Mouse (Mus musculus) hindbrain, postnatal 0 days (tissue): ENCODE measurements around the gene Cdkn2c. TPM values are rescaled to one million over a fixed set of nuclear protein-coding genes. Genes with fewer than 3 reads are reported as not detected.

ENCODE experiments used
- ATAC-seq: fragments of 200-750 bp; cut with Nextera tagmentation; 2 replicates; pipeline ENCODE4 v1.8.0; 2017; ENCODE audit warnings: mild to moderate bottlenecking, moderate TSS enrichment, moderate library complexity
- DNase-seq: peaks from one replicate; pipeline ENCODE4 v3.0.0-alpha.2; 2015; ENCODE audit warnings: low spot score
- H3K27ac ChIP-seq: fragments of 300-500 bp; sonication (generic); 2 replicates; pipeline ENCODE4 v1.5.1; 2014; ENCODE audit warnings: mild to moderate bottlenecking
- H3K27me3 ChIP-seq: fragments of 300-500 bp; sonication (generic); 2 replicates; pipeline ENCODE4 v1.6.1; 2014; ENCODE audit warnings: low read length, mixed read lengths; ENCODE audit not compliant: insufficient read depth
- H3K36me3 ChIP-seq: fragments of 300-500 bp; sonication (generic); 2 replicates; pipeline ENCODE4 v1.6.1; 2014; ENCODE audit warnings: low read length, mixed read lengths; ENCODE audit not compliant: insufficient read depth
- H3K4me1 ChIP-seq: fragments of 300-500 bp; sonication (generic); 2 replicates; pipeline ENCODE4 v1.6.1; 2014; ENCODE audit warnings: antibody characterized with exemption, low read length, mixed read lengths; ENCODE audit not compliant: insufficient read depth
- H3K4me2 ChIP-seq: fragments of 300-500 bp; sonication (generic); 2 replicates; pipeline ENCODE4 v1.6.1; 2014; ENCODE audit warnings: low read depth, mild to moderate bottlenecking, low read length, moderate library complexity, mixed read lengths
- H3K4me3 ChIP-seq: fragments of 300-500 bp; sonication (generic); 2 replicates; pipeline ENCODE4 v1.5.1; 2014; ENCODE audit warnings: low read length
- H3K9ac ChIP-seq: fragments of 300-500 bp; sonication (generic); replicated peaks from 2 replicates; pipeline ENCODE4 v1.6.1; 2014; ENCODE audit warnings: mild to moderate bottlenecking, low read length, moderate library complexity, mixed read lengths
- H3K9me3 ChIP-seq: fragments of 300-500 bp; sonication (generic); 2 replicates; pipeline ENCODE4 v1.6.1; 2016; ENCODE audit warnings: low read length, mixed read lengths
- CTCF ChIP-seq: IDR thresholded peaks from 2 replicates; pipeline ENCODE4 v1.5.1; 2016; ENCODE audit warnings: antibody characterized with exemption, control low read depth, low read depth
- WGBS: fragments of 180-500 bp; shearing (Covaris S2); extraction: QIAGEN DNeasy Blood & Tissue Kit; methylation state at CpG from one replicate; pipeline ENCODE4 v1.1.7; 2014; 5-methylcytosine and 5-hydroxymethylcytosine counted together
- polyA plus RNA-seq: library from polyadenylated mRNA; unstranded; fragments of >200 nt; fragmentation: Nextera tagmentation; extraction: Ambion mirVana; gene quantifications from 2 replicates; pipeline ENCODE4 v1.2.1, GENCODE M21; 2015
- total RNA-seq: library from RNA; depleted of rRNA; stranded (reverse); fragments of >200 nt; gene quantifications from 2 replicates; pipeline ENCODE4 v1.2.3, GENCODE M21; 2014

The Cdkn2c gene
- total and polyA plus RNA-seq, 2 experiments from 2014 or later: 6.3 to 9.6 TPM

- Histone ChIP-seq H3K4me2 (peak within 1 kb of the TSS; percentile 67), H3K9me3 (no peaks in the 10 kb centered on the region), H3K9ac (peak within 1 kb of the TSS; percentile 85), H3K4me1 (no peaks in the 10 kb centered on the region), H3K27ac (peak within 1 kb of the TSS; percentile 96), H3K4me3 (peak within 1 kb of the TSS; percentile 93), H3K27me3 (no peaks in the 10 kb centered on the region), H3K36me3 (no peaks in the 10 kb centered on the region)
- TF ChIP-seq CTCF: peak; percentile 19
- DNase-seq (peak; percentile 99), ATAC-seq (peak; percentile 98)
- WGBS: under 1% methylated on average over 85 of the region's 107 CpGs
Observed at GRCm38 (mm10) chr4:109676218-109677215, 9.5 kb upstream of the Cdkn2c start, which contains the start of gene Faf1. TSS of gene Faf1 (plus strand) at chr4:109676588.

- Histone ChIP-seq H3K9me3 (no peaks in the 10 kb centered on the region), H3K27me3 (no peaks in the 10 kb centered on the region), H3K4me2 (no peak overlapping the region), H3K36me3 (no peaks in the 10 kb centered on the region), H3K4me1 (no peaks in the 10 kb centered on the region), H3K9ac (no peak overlapping the region), H3K27ac (no peak overlapping the region), H3K4me3 (no peak overlapping the region)
- no peak for DNase-seq
- 87% methylated on average over 2 of the region's 2 CpGs for WGBS
- no peak for TF ChIP-seq CTCF
- no peak for ATAC-seq
Observed at GRCm38 (mm10) chr4:109674097-109674496, 7.1 kb upstream of the Cdkn2c start.

GRCm38 (mm10) chr4:109671941-109672340, 5.0 kb upstream of the Cdkn2c start:
- Histone ChIP-seq H3K36me3 (no peaks in the 10 kb centered on the region), H3K27me3 (no peaks in the 10 kb centered on the region), H3K27ac (no peak overlapping the region), H3K4me2 (no peak overlapping the region), H3K4me1 (no peaks in the 10 kb centered on the region), H3K9ac (no peak overlapping the region), H3K9me3 (no peaks in the 10 kb centered on the region), H3K4me3 (no peak overlapping the region)
- 85% methylated on average over 1 of the region's 1 CpGs for WGBS
- DNase-seq (no peak), ATAC-seq (no peak)
- no peak for TF ChIP-seq CTCF

DNA sequence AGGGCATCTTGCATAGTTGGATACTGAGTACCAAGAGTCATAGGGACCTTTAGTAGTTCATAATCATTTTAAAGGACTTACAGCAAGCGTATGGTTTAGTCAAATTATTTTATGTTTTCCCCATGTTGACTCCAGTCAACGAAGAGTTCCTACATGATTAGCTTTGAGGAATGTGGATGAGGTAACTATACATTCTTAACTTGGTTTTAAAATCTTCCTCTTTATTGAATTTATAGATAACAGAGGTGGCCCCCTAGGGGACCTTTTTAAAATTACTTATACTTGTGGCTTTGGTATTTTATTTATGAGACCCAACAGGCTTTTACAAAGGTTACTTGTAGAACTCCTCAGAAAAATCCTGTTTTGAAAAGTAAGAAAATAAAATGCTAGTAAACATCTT, 3.2 kb upstream of the Cdkn2c start:
- no peaks in the 10 kb centered on the region for H3K9me3 ChIP-seq
- no peaks in the 10 kb centered on the region for H3K36me3 ChIP-seq
- no peak overlapping the region for H3K4me2 ChIP-seq
- H3K9ac ChIP-seq: no peak overlapping the region
- DNase-seq (no peak), ATAC-seq (no peak)
- no peaks in the 10 kb centered on the region for H3K27me3 ChIP-seq
- H3K27ac ChIP-seq: no peak overlapping the region
- WGBS: 75% methylated on average over 2 of the region's 2 CpGs
- H3K4me3 ChIP-seq: no peak overlapping the region
- peak; percentile 1; the same call in 1 of the 2 replicates for TF ChIP-seq CTCF
- H3K4me1 ChIP-seq: no peaks in the 10 kb centered on the region

DNA sequence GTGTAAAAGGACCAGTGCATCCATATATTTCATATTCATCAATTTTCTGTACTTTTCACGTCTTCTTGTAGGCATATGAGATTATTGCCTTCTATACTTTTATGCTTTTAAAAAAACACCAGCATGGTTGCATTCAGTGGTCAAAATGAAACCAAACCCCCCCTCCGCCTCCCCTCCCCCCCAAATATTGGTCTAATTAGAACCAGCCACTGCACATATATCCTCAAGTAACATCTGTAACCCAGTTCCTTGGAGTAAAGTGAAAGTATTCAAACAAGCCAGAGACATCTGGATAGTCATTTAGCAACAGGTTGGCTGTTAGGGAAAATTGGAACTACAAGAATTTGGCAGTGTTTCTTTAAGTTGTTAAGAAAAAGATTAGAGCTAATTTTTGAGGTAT, 529 bp upstream of the Cdkn2c start:
- DNase-seq: no peak
- TF ChIP-seq CTCF: no peak
- H3K9ac ChIP-seq: peak overlapping the region; percentile 73; the same call in 1 of the 2 replicates

DNA sequence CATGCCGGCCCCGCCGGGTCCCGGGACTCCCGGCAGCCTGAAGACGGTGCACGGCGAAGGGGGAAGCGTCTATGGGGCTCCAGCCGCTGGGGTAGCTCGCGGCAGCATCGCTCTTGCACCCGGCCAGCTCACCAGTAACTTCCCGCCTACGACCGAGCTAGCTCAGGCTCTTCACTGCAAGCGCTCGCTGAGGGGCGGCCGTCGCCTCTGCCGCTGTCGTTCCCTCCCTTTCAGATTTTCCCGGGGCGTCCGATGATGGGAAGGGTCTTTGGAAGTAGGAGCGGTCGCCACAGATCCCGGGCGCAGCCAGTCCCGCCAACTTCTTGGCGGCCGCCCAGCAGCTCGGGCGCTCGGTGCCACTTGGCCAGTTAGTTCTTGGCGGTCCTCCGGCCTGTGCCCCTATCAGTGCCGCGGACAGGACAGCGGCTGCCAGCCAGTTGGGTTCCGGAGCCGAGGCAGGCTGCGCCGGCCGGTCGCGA, 968 bp downstream of the Cdkn2c start:
- DNase-seq (peak; percentile 57), ATAC-seq (peak; percentile 51)
- H3K27me3 ChIP-seq: peaks cover 13% of the 10 kb centered on the region; the same call in 1 of the 2 replicates
- no peaks in the 10 kb centered on the region for H3K36me3 ChIP-seq
- peak overlapping the region; percentile 90 for H3K27ac ChIP-seq
- WGBS: under 1% methylated on average over 49 of the region's 49 CpGs
- H3K9me3 ChIP-seq: no peaks in the 10 kb centered on the region
- H3K4me2 ChIP-seq: peak overlapping the region; percentile 83
- peak overlapping the region; percentile 65 for H3K4me3 ChIP-seq
- no peak for TF ChIP-seq CTCF
- no peaks in the 10 kb centered on the region for H3K4me1 ChIP-seq
- H3K9ac ChIP-seq: peak overlapping the region; percentile 73

More for the DNA sequence above, 529 bp upstream of the Cdkn2c start:
- Histone ChIP-seq H3K4me3 (peak overlapping the region; percentile 65), H3K27me3 (0 out of 2 replicates have a peak, but pooled peaks cover under 1% of the 10 kb centered on the region), H3K4me1 (no peaks in the 10 kb centered on the region), H3K9me3 (no peaks in the 10 kb centered on the region), H3K27ac (peak overlapping the region; percentile 90; the same call in 1 of the 2 replicates), H3K4me2 (peak overlapping the region; percentile 83), H3K36me3 (no peaks in the 10 kb centered on the region)
- no peak for ATAC-seq
- 57% methylated on average over 2 of the region's 2 CpGs for WGBS
